Comparison of ENCODE assay signal across 8 mouse cellular contexts in genomic region chr2:38824791-38825768, GRCm38 (mm10).
A peak's percentile ranks its signal among the peaks of the same experiment; 100 is the strongest.
DNase-seq lines count a peak whose midpoint lies in the region; ATAC-seq and TF ChIP-seq lines count a peak whose summit lies in the region.

No protein-coding gene starts in this region.

- H3K4me2 ChIP-seq in heart, embryonic 13.5 days, result peak overlapping the region; percentile 73
- H3K4me2 ChIP-seq in kidney, embryonic 16.5 days (replicated peaks; ENCODE audit: low read depth, low read length), result peak overlapping the region; percentile 72
- peak overlapping the region; percentile 66 for H3K4me2 ChIP-seq in liver, postnatal 0 days (ENCODE audit: low read depth, low read length)
- peak overlapping the region; percentile 65 for H3K4me2 ChIP-seq in neural tube, embryonic 15.5 days

- DNase-seq in spleen, adult 2 months (ENCODE audit: low read depth in 1 of 2, low spot score in 2 of 2), result no peak
- no peak for DNase-seq in spleen, postnatal 14 days (ENCODE audit: low spot score in 2 of 2)
- peak; percentile 40 for DNase-seq in embryo, embryonic 11.5 days (ENCODE audit: low read depth, low spot score)
- peak; percentile 18 for DNase-seq in liver, postnatal 0 days

- no peak for TF ChIP-seq POLR2A in spleen, adult 2 months (IDR thresholded peaks at IDR 0.05; ENCODE audit: low read depth, low read length)

- no peak for TF ChIP-seq EP300 in liver, postnatal 0 days (IDR thresholded peaks at IDR 0.05; ENCODE audit: low read depth)

- ATAC-seq in heart, embryonic 13.5 days (ENCODE audit: extremely low read depth, insufficient number of reproducible peaks, low FRiP score, low TSS enrichment), result no peak
- ATAC-seq in kidney, embryonic 16.5 days (ENCODE audit: low FRiP score, low TSS enrichment), result no peak
- no peak for ATAC-seq in liver, postnatal 0 days
- ATAC-seq in neural tube, embryonic 15.5 days (ENCODE audit: low FRiP score), result 0 out of 2 replicates have a peak, but pooled peaks have one; percentile 54
- no peak for ATAC-seq in megakaryocyte-erythroid progenitor cell, adult 5-6 weeks (replicated peaks; ENCODE audit: low FRiP score, low TSS enrichment, poor library complexity, severe bottlenecking)

- H3K4me1 ChIP-seq in spleen, adult 2 months (ENCODE audit: control insufficient read depth, insufficient read depth, insufficient read length), result no peaks in the 10 kb centered on the region
- H3K4me1 ChIP-seq in heart, embryonic 13.5 days, result peaks cover 28% of the 10 kb centered on the region
- H3K4me1 ChIP-seq in kidney, embryonic 16.5 days (ENCODE audit: insufficient read depth, low read length), result peaks cover 10% of the 10 kb centered on the region; the same call in 1 of the 2 replicates
- H3K4me1 ChIP-seq in liver, postnatal 0 days (ENCODE audit: insufficient read depth), result peaks cover 13% of the 10 kb centered on the region
- peaks cover 21% of the 10 kb centered on the region for H3K4me1 ChIP-seq in neural tube, embryonic 15.5 days

- no peaks in the 10 kb centered on the region for H3K36me3 ChIP-seq in spleen, adult 2 months (ENCODE audit: control insufficient read depth, insufficient read depth, low read length)
- no peaks in the 10 kb centered on the region for H3K36me3 ChIP-seq in heart, embryonic 13.5 days
- no peaks in the 10 kb centered on the region for H3K36me3 ChIP-seq in kidney, embryonic 16.5 days (ENCODE audit: insufficient read depth, low read length)
- H3K36me3 ChIP-seq in liver, postnatal 0 days (replicated peaks; ENCODE audit: insufficient read depth, low read length), result no peaks in the 10 kb centered on the region
- no peaks in the 10 kb centered on the region for H3K36me3 ChIP-seq in neural tube, embryonic 15.5 days

- peak overlapping the region; percentile 32; the same call in 1 of the 2 replicates for H3K4me3 ChIP-seq in spleen, adult 2 months (ENCODE audit: extremely low read depth, insufficient read depth, insufficient read length)
- peak overlapping the region; percentile 60 for H3K4me3 ChIP-seq in heart, embryonic 13.5 days
- peak overlapping the region; percentile 63 for H3K4me3 ChIP-seq in kidney, embryonic 16.5 days (ENCODE audit: low read length)
- H3K4me3 ChIP-seq in liver, postnatal 0 days (ENCODE audit: low read depth, low read length), result peak overlapping the region; percentile 36
- H3K4me3 ChIP-seq in neural tube, embryonic 15.5 days (replicated peaks), result peak overlapping the region; percentile 45

- WGBS in spleen, adult 2 months, result 3% methylated on average over 15 of the region's 15 CpGs
- 7% methylated on average over 15 of the region's 15 CpGs for WGBS in heart, embryonic 13.5 days
- WGBS in kidney, embryonic 16.5 days, result 4% methylated on average over 15 of the region's 15 CpGs
- WGBS in liver, postnatal 0 days (ENCODE audit: insufficient replicate concordance), result 17% methylated on average over 15 of the region's 15 CpGs
- WGBS in neural tube, embryonic 15.5 days, result 2% methylated on average over 15 of the region's 15 CpGs

- TF ChIP-seq CTCF in spleen, adult 2 months (IDR thresholded peaks at IDR 0.05; ENCODE audit: extremely low read depth, insufficient read depth, insufficient read length, insufficient replicate concordance), result no peak
- TF ChIP-seq CTCF in liver, postnatal 0 days (IDR thresholded peaks at IDR 0.05; ENCODE audit: low read depth), result no peak

- H3K27me3 ChIP-seq in spleen, adult 2 months (ENCODE audit: control insufficient read depth, insufficient read depth, low read length), result no peaks in the 10 kb centered on the region
- H3K27me3 ChIP-seq in heart, embryonic 13.5 days (replicated peaks), result no peaks in the 10 kb centered on the region
- H3K27me3 ChIP-seq in kidney, embryonic 16.5 days (ENCODE audit: insufficient read depth, low read length), result no peaks in the 10 kb centered on the region
- H3K27me3 ChIP-seq in liver, postnatal 0 days (ENCODE audit: insufficient read depth, low read length), result no peaks in the 10 kb centered on the region
- no peaks in the 10 kb centered on the region for H3K27me3 ChIP-seq in neural tube, embryonic 15.5 days (replicated peaks)

- H3K9me3 ChIP-seq in heart, embryonic 13.5 days, result no peaks in the 10 kb centered on the region
- H3K9me3 ChIP-seq in kidney, embryonic 16.5 days (ENCODE audit: low read length), result no peaks in the 10 kb centered on the region
- H3K9me3 ChIP-seq in liver, postnatal 0 days (ENCODE audit: low read length), result no peaks in the 10 kb centered on the region
- no peaks in the 10 kb centered on the region for H3K9me3 ChIP-seq in neural tube, embryonic 15.5 days (replicated peaks)

- H3K9ac ChIP-seq in heart, embryonic 13.5 days, result peak overlapping the region; percentile 86
- peak overlapping the region; percentile 77 for H3K9ac ChIP-seq in kidney, embryonic 16.5 days (replicated peaks; ENCODE audit: low read length)
- H3K9ac ChIP-seq in liver, postnatal 0 days (replicated peaks), result peak overlapping the region; percentile 41
- H3K9ac ChIP-seq in neural tube, embryonic 15.5 days (replicated peaks), result peak overlapping the region; percentile 42

- no peak overlapping the region for H3K27ac ChIP-seq in spleen, adult 2 months (ENCODE audit: insufficient read depth, low read length)
- peak overlapping the region; percentile 98 for H3K27ac ChIP-seq in heart, embryonic 13.5 days (replicated peaks)
- peak overlapping the region; percentile 89 for H3K27ac ChIP-seq in kidney, embryonic 16.5 days (ENCODE audit: low read length)
- 0 out of 2 replicates have a peak overlapping the region, but pooled peaks have one; percentile 40 for H3K27ac ChIP-seq in liver, postnatal 0 days (ENCODE audit: low read depth)
- H3K27ac ChIP-seq in neural tube, embryonic 15.5 days (replicated peaks), result peak overlapping the region; percentile 80

Comparison
In these comparisons a context has a peak if more than half of its experiments do, and no peak if none do; other contexts are left out.
1. DNase-seq: peak in embryo, embryonic 11.5 days (single experiment) and liver, postnatal 0 days (single experiment); none in spleen, adult 2 months (0 of 2) and spleen, postnatal 14 days (0 of 2).
2. Peak in every context shown above with its lines, with median percentiles within 50 percentile points of each other: H3K4me3 ChIP-seq, H3K4me2 ChIP-seq and H3K9ac ChIP-seq.